In the genomic region with DNA sequence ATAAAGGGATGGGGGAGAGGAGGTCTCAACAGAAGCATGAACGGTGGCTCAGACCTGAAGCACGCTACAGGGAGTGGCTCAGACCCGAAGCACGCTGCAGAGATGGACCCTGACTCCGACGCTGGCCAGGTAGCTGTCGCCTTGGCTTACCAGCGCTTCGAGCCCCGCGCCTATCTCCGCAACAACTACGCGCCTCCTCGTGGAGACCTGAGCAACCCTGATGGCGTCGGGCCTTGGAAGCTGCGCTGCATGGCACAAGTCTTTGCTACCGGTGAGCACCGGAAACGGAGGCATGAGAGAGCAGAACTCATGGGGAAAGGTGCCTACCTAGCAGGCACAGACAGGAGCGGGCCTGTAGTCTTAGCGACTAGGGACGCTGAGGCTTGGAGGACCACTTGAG, we compare ENCODE assay signal across 11 mouse cellular contexts. TPM values are rescaled to one million over a fixed set of nuclear protein-coding genes. Genes with fewer than 3 reads are reported as not detected.
DNase-seq lines count a peak whose midpoint lies in the region; ATAC-seq lines count a peak whose summit lies in the region.
"Had no signal": no experiment of that assay in that cellular context is flagged by ENCODE, and none has a peak within 500 bp of the region (broad histone marks: within the 10 kb centered on the region; RNA-seq: fewer than 3 reads in every experiment).

No protein-coding gene starts in this region.

- H3K9me3 ChIP-seq in forebrain, embryonic 10.5 days: no peaks in the 10 kb centered on the region
- H3K9me3 ChIP-seq in forebrain, embryonic 12.5 days: no peaks in the 10 kb centered on the region
- H3K9me3 ChIP-seq in megakaryocyte, embryonic 14.5 days: no peaks in the 10 kb centered on the region
- H3K9me3 ChIP-seq in hindbrain, embryonic 15.5 days: no peaks in the 10 kb centered on the region

- WGBS in forebrain, embryonic 10.5 days: 16% methylated on average over 24 of the region's 24 CpGs
- 21% methylated on average over 24 of the region's 24 CpGs for WGBS in forebrain, embryonic 12.5 days
- 24% methylated on average over 24 of the region's 24 CpGs for WGBS in hindbrain, embryonic 15.5 days

- ATAC-seq in forebrain, embryonic 12.5 days (ENCODE audit: low FRiP score): no peak
- no peak for ATAC-seq in megakaryocyte, adult 5-6 weeks (ENCODE audit: poor library complexity, severe bottlenecking)
- ATAC-seq in hindbrain, embryonic 15.5 days (ENCODE audit: low FRiP score, low read depth): no peak
- ATAC-seq in megakaryocyte-erythroid progenitor cell, adult 5-6 weeks (replicated peaks; ENCODE audit: low FRiP score, low TSS enrichment, poor library complexity, severe bottlenecking): no peak

- H3K27me3 ChIP-seq in forebrain, embryonic 10.5 days (ENCODE audit: poor library complexity, severe bottlenecking): peaks cover 86% of the 10 kb centered on the region
- peaks cover 84% of the 10 kb centered on the region for H3K27me3 ChIP-seq in forebrain, embryonic 12.5 days
- H3K27me3 ChIP-seq in megakaryocyte, embryonic 14.5 days (replicated peaks): peaks cover 84% of the 10 kb centered on the region
- peaks cover 34% of the 10 kb centered on the region for H3K27me3 ChIP-seq in hindbrain, embryonic 15.5 days

- no peak overlapping the region for H3K9ac ChIP-seq in forebrain, embryonic 12.5 days
- no peak overlapping the region for H3K9ac ChIP-seq in hindbrain, embryonic 15.5 days

- DNase-seq in forebrain, embryonic 10.5 days (ENCODE audit: extremely low spot score, low spot score): no peak
- DNase-seq in skeletal muscle tissue, adult 2 months (ENCODE audit: low read depth, low spot score): peak; percentile 57
- DNase-seq in frontal cortex, postnatal 36 days (ENCODE audit: low spot score in 2 of 2): no peak
- DNase-seq: lung, postnatal 10 days had no signal

- peak overlapping the region; percentile 21; the same call in 1 of the 2 replicates for H3K4me3 ChIP-seq in forebrain, embryonic 10.5 days
- no peak overlapping the region for H3K4me3 ChIP-seq in forebrain, embryonic 12.5 days (replicated peaks)
- H3K4me3 ChIP-seq in megakaryocyte, embryonic 14.5 days (replicated peaks): peak overlapping the region; percentile 33
- H3K4me3 ChIP-seq in hindbrain, embryonic 15.5 days: no peak overlapping the region

- H3K4me2 ChIP-seq in forebrain, embryonic 12.5 days: no peak overlapping the region
- H3K4me2 ChIP-seq in hindbrain, embryonic 15.5 days: peak overlapping the region; percentile 33

- H3K4me1 ChIP-seq in forebrain, embryonic 10.5 days: peaks cover 43% of the 10 kb centered on the region
- H3K4me1 ChIP-seq in forebrain, embryonic 12.5 days: peaks cover 6% of the 10 kb centered on the region; the same call in 1 of the 2 replicates
- peaks cover 16% of the 10 kb centered on the region for H3K4me1 ChIP-seq in megakaryocyte, embryonic 14.5 days
- 0 out of 2 replicates have a peak, but pooled peaks cover 3% of the 10 kb centered on the region for H3K4me1 ChIP-seq in hindbrain, embryonic 15.5 days (replicated peaks)

- no peak overlapping the region for H3K27ac ChIP-seq in forebrain, embryonic 10.5 days
- no peak overlapping the region for H3K27ac ChIP-seq in forebrain, embryonic 12.5 days
- H3K27ac ChIP-seq in hindbrain, embryonic 15.5 days (replicated peaks): no peak overlapping the region

- peaks cover 3% of the 10 kb centered on the region; the same call in 1 of the 2 replicates for H3K36me3 ChIP-seq in forebrain, embryonic 10.5 days (replicated peaks)
- no peaks in the 10 kb centered on the region for H3K36me3 ChIP-seq in forebrain, embryonic 12.5 days (replicated peaks)
- peaks cover 6% of the 10 kb centered on the region for H3K36me3 ChIP-seq in megakaryocyte, embryonic 14.5 days (replicated peaks; ENCODE audit: low read length)
- no peaks in the 10 kb centered on the region for H3K36me3 ChIP-seq in hindbrain, embryonic 15.5 days

RNA-seq across cellular contexts. Expression of gene Pnmt, which starts 0.3 kb away (rescaled TPM):
- polyA plus RNA-seq in forebrain, embryonic 10.5 days (2016; fragmentation: Nextera tagmentation; extraction: Ambion mirVana): not detected in 2 replicates
- polyA plus RNA-seq in forebrain, embryonic 12.5 days (2016; fragmentation: Nextera tagmentation; extraction: Ambion mirVana): 0.17 TPM in 1 of 2 replicates, not detected in the other
- polyA plus RNA-seq in megakaryocyte, embryonic 14.5 days (2012; ENCODE audit: insufficient read depth, low replicate concordance): not detected in 2 replicates
- not detected in 2 replicates for total RNA-seq in megakaryocyte, adult 5-6 weeks (2015)
- total RNA-seq in megakaryocyte, adult 5-6 weeks (2017): not detected in 2 replicates
- 3.7 and 4.0 TPM in 2 replicates for polyA plus RNA-seq in hindbrain, embryonic 15.5 days (2015; fragmentation: Nextera tagmentation; extraction: Ambion mirVana)
- not detected in 2 replicates for total RNA-seq in megakaryocyte-erythroid progenitor cell, adult 5-6 weeks (2014; fragmentation: Nextera tagmentation)
- not detected in 2 replicates for total RNA-seq in megakaryocyte-erythroid progenitor cell, adult 5-6 weeks (2017)
- polyA plus RNA-seq: large intestine, adult 2 months; urinary bladder, adult 2 months had no signal

RNA-seq across cellular contexts. Expression of gene Tcap, which starts 3.0 kb away (rescaled TPM):
- polyA plus RNA-seq in forebrain, embryonic 10.5 days (2016; fragmentation: Nextera tagmentation; extraction: Ambion mirVana): 0.15 TPM in 1 of 2 replicates, not detected in the other
- 0.20 and 0.36 TPM in 2 replicates for polyA plus RNA-seq in forebrain, embryonic 12.5 days (2016; fragmentation: Nextera tagmentation; extraction: Ambion mirVana)
- 0.82 TPM in 1 of 2 replicates, not detected in the other for polyA plus RNA-seq in megakaryocyte, embryonic 14.5 days (2012; ENCODE audit: insufficient read depth, low replicate concordance)
- not detected in 2 replicates for total RNA-seq in megakaryocyte, adult 5-6 weeks (2015)
- not detected in 2 replicates for total RNA-seq in megakaryocyte, adult 5-6 weeks (2017)
- 0.39 TPM in 1 of 2 replicates, not detected in the other for polyA plus RNA-seq in hindbrain, embryonic 15.5 days (2015; fragmentation: Nextera tagmentation; extraction: Ambion mirVana)
- total RNA-seq in megakaryocyte-erythroid progenitor cell, adult 5-6 weeks (2014; fragmentation: Nextera tagmentation): not detected in 2 replicates
- total RNA-seq in megakaryocyte-erythroid progenitor cell, adult 5-6 weeks (2017): not detected in 2 replicates

RNA-seq across cellular contexts. Expression of gene Pgap3, which starts 13.7 kb away (rescaled TPM):
- polyA plus RNA-seq in forebrain, embryonic 10.5 days (2016; fragmentation: Nextera tagmentation; extraction: Ambion mirVana): 10.0 and 10.1 TPM in 2 replicates
- 7.7 and 8.3 TPM in 2 replicates for polyA plus RNA-seq in forebrain, embryonic 12.5 days (2016; fragmentation: Nextera tagmentation; extraction: Ambion mirVana)
- polyA plus RNA-seq in megakaryocyte, embryonic 14.5 days (2012; ENCODE audit: insufficient read depth, low replicate concordance): 8.5 and 10.4 TPM in 2 replicates
- 2.1 and 3.3 TPM in 2 replicates for total RNA-seq in megakaryocyte, adult 5-6 weeks (2015)
- 2.2 and 2.7 TPM in 2 replicates for total RNA-seq in megakaryocyte, adult 5-6 weeks (2017)
- 7.4 and 9.6 TPM in 2 replicates for polyA plus RNA-seq in hindbrain, embryonic 15.5 days (2015; fragmentation: Nextera tagmentation; extraction: Ambion mirVana)
- 6.4 and 10.6 TPM in 2 replicates for total RNA-seq in megakaryocyte-erythroid progenitor cell, adult 5-6 weeks (2014; fragmentation: Nextera tagmentation)
- 1.6 and 5.4 TPM in 2 replicates for total RNA-seq in megakaryocyte-erythroid progenitor cell, adult 5-6 weeks (2017)

RNA-seq across cellular contexts. Expression of gene Erbb2, which starts 25.7 kb away (rescaled TPM):
- polyA plus RNA-seq in forebrain, embryonic 10.5 days (2016; fragmentation: Nextera tagmentation; extraction: Ambion mirVana): 18.9 and 21.9 TPM in 2 replicates
- polyA plus RNA-seq in forebrain, embryonic 12.5 days (2016; fragmentation: Nextera tagmentation; extraction: Ambion mirVana): 16.4 and 17.8 TPM in 2 replicates
- 0.04 TPM in 1 of 2 replicates, not detected in the other for polyA plus RNA-seq in megakaryocyte, embryonic 14.5 days (2012; ENCODE audit: insufficient read depth, low replicate concordance)
- total RNA-seq in megakaryocyte, adult 5-6 weeks (2015): not detected in 2 replicates
- total RNA-seq in megakaryocyte, adult 5-6 weeks (2017): 0.28 TPM in 1 of 2 replicates, not detected in the other
- 8.9 and 9.0 TPM in 2 replicates for polyA plus RNA-seq in hindbrain, embryonic 15.5 days (2015; fragmentation: Nextera tagmentation; extraction: Ambion mirVana)
- total RNA-seq in megakaryocyte-erythroid progenitor cell, adult 5-6 weeks (2014; fragmentation: Nextera tagmentation): not detected in 2 replicates
- not detected in 2 replicates for total RNA-seq in megakaryocyte-erythroid progenitor cell, adult 5-6 weeks (2017)

RNA-seq across cellular contexts. Expression of gene Stard3, which starts 28.4 kb away (rescaled TPM):
- 39.8 and 41.0 TPM in 2 replicates for polyA plus RNA-seq in forebrain, embryonic 10.5 days (2016; fragmentation: Nextera tagmentation; extraction: Ambion mirVana)
- 42.0 and 42.5 TPM in 2 replicates for polyA plus RNA-seq in forebrain, embryonic 12.5 days (2016; fragmentation: Nextera tagmentation; extraction: Ambion mirVana)
- 23.5 and 70.4 TPM in 2 replicates for polyA plus RNA-seq in megakaryocyte, embryonic 14.5 days (2012; ENCODE audit: insufficient read depth, low replicate concordance)
- total RNA-seq in megakaryocyte, adult 5-6 weeks (2015): 24.0 and 28.5 TPM in 2 replicates
- 36.0 and 39.9 TPM in 2 replicates for total RNA-seq in megakaryocyte, adult 5-6 weeks (2017)
- polyA plus RNA-seq in hindbrain, embryonic 15.5 days (2015; fragmentation: Nextera tagmentation; extraction: Ambion mirVana): 36.5 and 40.3 TPM in 2 replicates
- total RNA-seq in megakaryocyte-erythroid progenitor cell, adult 5-6 weeks (2014; fragmentation: Nextera tagmentation): 11.9 and 28.5 TPM in 2 replicates
- total RNA-seq in megakaryocyte-erythroid progenitor cell, adult 5-6 weeks (2017): 10.6 and 18.2 TPM in 2 replicates

Comparison
In these comparisons a context has a peak if more than half of its experiments do, and no peak if none do; other contexts are left out.
1. H3K4me3 ChIP-seq: peak in forebrain, embryonic 10.5 days (single experiment) and megakaryocyte, embryonic 14.5 days (single experiment); none in forebrain, embryonic 12.5 days (single experiment) and hindbrain, embryonic 15.5 days (single experiment).